Comparison of ENCODE assay signal across 8 mouse cellular contexts in the genomic region with DNA sequence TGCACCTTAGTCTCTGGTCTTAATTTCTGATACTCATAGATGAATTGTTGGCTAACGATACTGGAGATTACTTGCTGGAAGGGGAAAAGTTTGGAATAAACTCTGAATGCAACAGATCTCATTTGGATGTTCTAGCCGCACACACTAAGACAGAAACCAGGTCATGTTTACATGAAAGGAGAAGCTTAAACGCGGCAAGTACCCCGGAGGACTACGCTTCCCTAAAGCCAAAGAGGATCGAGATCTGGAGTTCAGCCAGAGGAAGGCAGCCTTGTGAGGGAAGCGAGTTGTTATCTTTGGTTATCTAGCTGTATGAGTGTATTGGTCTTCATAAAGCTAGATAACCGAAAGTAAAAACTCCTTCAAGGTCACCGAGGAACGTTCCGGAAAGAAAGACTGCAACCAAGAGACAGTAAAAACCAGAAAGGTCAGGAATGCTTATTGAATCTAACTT.
A peak's percentile ranks its signal among the peaks of the same experiment; 100 is the strongest.
DNase-seq lines count a peak whose midpoint lies in the region; ATAC-seq and TF ChIP-seq lines count a peak whose summit lies in the region.

No protein-coding gene starts in this region.

- peaks cover 16% of the 10 kb centered on the region for H3K4me1 ChIP-seq in G1E (ENCODE audit: insufficient read depth, low read depth, low read length)
- H3K4me1 ChIP-seq in embryonic facial prominence, embryonic 13.5 days: no peaks in the 10 kb centered on the region
- peaks cover 12% of the 10 kb centered on the region for H3K4me1 ChIP-seq in limb, embryonic 13.5 days

- WGBS in embryonic facial prominence, embryonic 13.5 days: 4% methylated on average over 12 of the region's 12 CpGs
- 4% methylated on average over 12 of the region's 12 CpGs for WGBS in limb, embryonic 13.5 days

- no peak for ATAC-seq in cerebellum, adult (ENCODE audit: insufficient number of reproducible peaks, low FRiP score, low TSS enrichment)
- ATAC-seq in G1E (ENCODE audit: extremely low read depth, insufficient number of reproducible peaks, low FRiP score, poor library complexity, severe bottlenecking): 0 out of 2 replicates have a peak, but pooled peaks have one; percentile 23
- ATAC-seq in embryonic facial prominence, embryonic 13.5 days (ENCODE audit: insufficient number of reproducible peaks, insufficient read depth, low FRiP score, low TSS enrichment, low read depth): no peak
- ATAC-seq in limb, embryonic 13.5 days (ENCODE audit: low FRiP score, low read depth): no peak
- peak; percentile 55; the same call in 1 of the 2 replicates for ATAC-seq in neutrophil, adult 5-6 weeks (ENCODE audit: extremely low read depth, insufficient number of reproducible peaks, low FRiP score, poor library complexity, severe bottlenecking)

- peak overlapping the region; percentile 62; the same call in 1 of the 2 replicates for H3K4me3 ChIP-seq in G1E (ENCODE audit: low read depth, low read length)
- peak overlapping the region; percentile 24 for H3K4me3 ChIP-seq in embryonic facial prominence, embryonic 13.5 days
- peak overlapping the region; percentile 21; the same call in 1 of the 2 replicates for H3K4me3 ChIP-seq in limb, embryonic 13.5 days

- no peak overlapping the region for H3K27ac ChIP-seq in embryonic facial prominence, embryonic 13.5 days
- H3K27ac ChIP-seq in limb, embryonic 13.5 days: no peak overlapping the region

- peak; percentile 49 for DNase-seq in cerebellum, adult 11 months
- DNase-seq in G1E (ENCODE audit: low spot score): no peak
- no peak for DNase-seq in adipocyte (ENCODE audit: low spot score)
- DNase-seq in left cerebral cortex, adult 11 months (ENCODE audit: low spot score): no peak

- H3K9ac ChIP-seq in embryonic facial prominence, embryonic 13.5 days: no peak overlapping the region
- no peak overlapping the region for H3K9ac ChIP-seq in limb, embryonic 13.5 days

- no peak for TF ChIP-seq CTCF in G1E (IDR thresholded peaks at IDR 0.05; ENCODE audit: low read depth, low read length)

- H3K27me3 ChIP-seq in G1E (ENCODE audit: insufficient read depth, low read length): no peaks in the 10 kb centered on the region
- peaks cover 83% of the 10 kb centered on the region for H3K27me3 ChIP-seq in embryonic facial prominence, embryonic 13.5 days
- peaks cover 70% of the 10 kb centered on the region for H3K27me3 ChIP-seq in limb, embryonic 13.5 days

- peaks cover 8% of the 10 kb centered on the region for H3K36me3 ChIP-seq in G1E (replicated peaks)
- no peaks in the 10 kb centered on the region for H3K36me3 ChIP-seq in embryonic facial prominence, embryonic 13.5 days
- no peaks in the 10 kb centered on the region for H3K36me3 ChIP-seq in limb, embryonic 13.5 days

- H3K9me3 ChIP-seq in G1E (replicated peaks): no peaks in the 10 kb centered on the region
- H3K9me3 ChIP-seq in embryonic facial prominence, embryonic 13.5 days: no peaks in the 10 kb centered on the region
- no peaks in the 10 kb centered on the region for H3K9me3 ChIP-seq in limb, embryonic 13.5 days

- peak overlapping the region; percentile 36 for H3K4me2 ChIP-seq in embryonic facial prominence, embryonic 13.5 days
- peak overlapping the region; percentile 42 for H3K4me2 ChIP-seq in limb, embryonic 13.5 days (replicated peaks)

Comparison
In these comparisons a context has a peak if more than half of its experiments do, and no peak if none do; other contexts are left out.
1. ATAC-seq: peak in G1E (single experiment) and neutrophil, adult 5-6 weeks (single experiment); none in cerebellum, adult (single experiment), embryonic facial prominence, embryonic 13.5 days (single experiment) and limb, embryonic 13.5 days (single experiment).
2. Peak in every context shown above with its lines, with median percentiles within 50 percentile points of each other: H3K4me3 ChIP-seq.